Mouse (Mus musculus) telencephalon, adult 2 months (tissue): ENCODE results near the gene Cmtm6.

ENCODE experiments used
- DNase-seq: peaks from one replicate; pipeline ENCODE4 v3.0.0-alpha.2; 2011; ENCODE audit warnings: low read depth, low spot score

Gene Cmtm6

DNA sequence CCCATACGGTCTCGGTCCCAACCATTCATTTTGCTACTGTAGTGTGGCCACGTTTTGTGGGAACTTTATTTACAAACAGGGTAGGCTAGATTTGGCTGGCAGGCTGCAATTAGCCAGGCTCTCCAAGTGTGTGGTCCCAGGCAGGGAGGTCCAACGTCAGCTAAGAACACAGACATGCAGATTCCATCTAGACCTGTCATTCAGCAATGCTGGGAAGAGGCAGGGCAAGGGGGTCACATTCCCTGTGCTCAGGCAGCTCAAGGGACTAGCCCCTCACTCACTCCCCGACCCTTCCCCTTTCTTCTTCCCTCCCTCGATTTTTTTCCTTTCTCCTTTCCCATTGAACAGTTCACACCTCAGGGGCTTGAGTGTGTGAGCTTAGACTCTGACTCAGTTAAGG is 67.9 kb downstream of the Cmtm6 start:
- DNase-seq: no peak
